Mouse (Mus musculus) monocyte, adult 2 months (primary cell): ENCODE results near the gene Ncoa4.
"Not testable (repeated sequence)": the region's sequence is repeated elsewhere in the genome, so short reads cannot be mapped to it uniquely, and the experiment has no call there.

ENCODE experiments used
- DNase-seq, 2 experiments: peaks; one replicate each; pipeline ENCODE4 v3.0.0; 2022; ENCODE audit warnings: low spot score in 2 of 2, low read depth in 1 of 2

The Ncoa4 gene

DNA sequence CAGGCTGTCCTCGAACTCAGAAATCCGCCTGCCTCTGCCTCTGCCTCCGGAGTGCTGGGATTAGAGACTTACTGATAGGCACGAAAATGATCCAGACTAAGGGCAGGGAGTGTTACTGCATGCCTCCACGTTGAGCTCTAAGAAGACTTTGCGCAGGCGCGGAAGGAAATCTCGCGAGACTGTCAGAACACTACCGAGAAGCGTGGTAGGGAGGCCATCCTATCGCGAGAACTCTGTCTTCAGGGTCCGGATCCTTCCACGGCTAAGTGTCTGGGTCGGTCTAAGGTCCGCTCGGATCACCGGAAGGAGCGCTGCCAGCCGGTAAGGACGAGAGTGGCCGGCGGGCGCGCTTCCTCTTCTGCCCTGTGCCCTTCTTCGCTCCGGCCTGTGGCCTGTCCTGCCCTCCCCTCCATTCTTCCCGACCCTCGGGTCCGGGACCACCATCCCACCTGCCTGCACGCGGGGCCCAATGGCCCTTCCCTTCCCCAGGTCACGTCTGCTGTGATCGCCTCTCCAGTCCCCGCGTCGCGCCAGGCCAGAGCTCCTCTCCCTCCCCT, at the start of gene Ncoa4:
Gene Ncoa4 (plus strand): TSS at position 176 of the 557 bp plus-strand sequence.
- DNase-seq: peak; percentile 94 to 99

DNA sequence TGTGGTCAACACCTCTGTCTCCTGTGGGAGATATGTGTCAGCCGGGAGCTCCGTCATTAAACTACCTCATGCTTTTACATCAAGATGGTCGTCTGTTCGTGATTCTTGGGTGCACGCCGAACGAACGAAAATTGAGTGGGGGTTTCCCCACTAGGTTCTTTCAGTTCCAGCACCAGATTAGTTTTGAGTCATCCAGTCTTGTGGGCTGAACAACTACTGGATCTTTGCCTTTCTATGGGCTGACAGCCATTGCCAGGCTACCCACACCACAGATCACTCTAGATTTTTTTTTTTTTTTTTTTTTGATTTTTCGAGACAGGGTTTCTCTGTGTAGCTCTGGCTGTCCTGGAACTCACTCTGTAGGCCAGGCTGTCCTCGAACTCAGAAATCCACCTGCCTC, 47.5 kb upstream of the Ncoa4 start:
- not testable (repeated sequence) for DNase-seq

DNA sequence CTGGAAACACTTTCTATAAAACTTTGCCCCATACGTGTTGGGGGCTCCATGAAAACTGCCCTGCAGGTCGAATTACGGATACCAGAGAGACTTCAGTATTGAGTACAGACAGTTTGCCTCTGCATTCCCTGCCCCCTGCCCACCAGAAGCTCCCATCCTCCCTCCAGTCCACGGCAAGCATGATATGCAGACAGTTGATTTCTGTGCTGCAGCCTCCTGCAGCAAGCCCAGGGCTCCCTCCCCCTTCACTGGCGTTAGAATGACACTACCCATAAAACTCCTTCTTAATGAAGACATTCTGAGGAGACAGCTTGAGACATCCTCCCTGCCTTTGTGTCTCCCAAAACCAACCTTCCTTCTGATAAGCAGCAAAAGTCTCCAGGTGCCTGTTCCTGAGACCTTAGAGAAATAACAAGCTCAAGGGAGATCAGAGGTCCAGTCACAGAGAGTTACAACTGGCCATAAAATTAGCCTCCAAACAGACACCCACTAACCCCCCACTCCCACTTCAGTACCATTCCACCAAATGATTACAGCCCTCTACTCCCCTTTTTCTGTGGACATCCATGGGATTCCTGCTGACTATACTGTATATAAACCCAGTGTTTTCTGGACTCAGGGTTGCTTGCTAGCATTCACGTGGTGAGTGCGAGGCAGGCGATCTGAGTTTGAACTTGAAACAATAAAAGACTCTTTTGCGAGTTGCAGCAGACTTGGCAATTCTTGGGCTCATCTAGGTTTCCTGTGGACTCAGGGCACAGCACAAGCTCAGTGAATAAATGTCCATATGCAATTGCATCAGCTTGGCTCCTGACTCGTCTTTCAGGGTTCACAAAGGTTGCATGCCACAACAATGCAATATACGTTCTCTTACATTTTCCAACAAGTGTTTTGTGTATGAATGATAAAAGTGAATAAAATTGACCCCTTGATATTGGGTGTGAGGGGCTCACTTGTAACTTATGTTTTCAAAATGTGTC, 38.4 kb upstream of the Ncoa4 start:
- DNase-seq: no peak

DNA sequence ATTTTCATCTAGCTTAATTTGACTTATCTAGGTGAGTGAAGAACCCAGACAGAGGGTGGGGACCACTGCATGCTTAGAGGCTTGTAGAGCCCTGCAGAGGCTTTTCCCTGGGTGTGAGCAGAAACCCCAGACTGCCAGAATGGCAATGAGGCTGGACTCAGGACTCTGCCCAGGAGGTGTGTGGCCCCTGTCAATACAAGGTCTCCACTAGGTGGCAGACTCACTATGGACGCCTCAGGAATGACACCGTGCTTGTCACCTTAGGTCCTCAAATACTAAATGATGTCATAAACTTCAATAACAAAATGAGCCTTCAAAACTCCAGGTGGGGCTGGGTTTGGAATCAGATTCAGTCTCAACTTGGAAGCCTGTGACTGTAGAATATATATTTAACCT, 37.7 kb upstream of the Ncoa4 start:
- DNase-seq: peak in 1 of 2 experiments; percentile 16

DNA sequence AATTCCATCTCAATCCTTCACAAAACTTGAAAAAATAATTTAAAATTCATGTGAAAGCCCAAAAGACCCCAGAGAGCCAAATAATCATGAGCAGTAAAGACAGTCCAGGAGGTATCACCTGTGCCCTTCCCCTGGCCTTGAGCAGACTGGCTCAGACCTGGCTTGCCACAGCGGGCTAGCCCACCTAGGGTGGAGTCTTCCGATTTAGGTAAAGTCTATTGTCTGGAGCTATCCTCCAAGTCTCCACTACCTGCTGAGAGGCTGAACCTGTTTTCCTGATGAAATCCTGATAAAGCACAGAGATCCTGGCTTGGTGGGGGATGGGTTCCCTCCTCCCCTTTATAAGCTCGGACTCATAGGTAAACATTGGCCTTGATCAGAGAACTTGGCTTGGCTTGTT, 35.4 kb upstream of the Ncoa4 start:
- no peak for DNase-seq

DNA sequence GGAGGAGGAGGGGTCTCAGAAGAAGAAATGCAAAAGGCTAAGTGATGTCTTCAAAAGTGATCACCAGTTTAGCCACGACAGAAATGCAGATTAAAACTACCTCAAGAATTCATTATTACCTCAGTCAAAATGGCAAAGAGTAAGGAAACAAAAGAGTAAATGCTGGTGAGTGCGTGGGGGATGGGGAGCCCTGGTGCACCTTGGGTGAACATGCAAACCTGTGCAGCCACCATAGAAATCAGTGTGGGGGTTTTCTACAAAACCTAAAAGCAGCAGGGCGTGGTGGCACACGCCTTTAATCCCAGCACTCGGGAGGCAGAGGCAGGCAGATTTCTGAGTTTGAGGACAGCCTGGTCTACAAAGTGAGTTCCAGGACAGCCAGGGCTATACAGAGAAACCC, 34.4 kb upstream of the Ncoa4 start:
- not testable (repeated sequence) for DNase-seq

DNA sequence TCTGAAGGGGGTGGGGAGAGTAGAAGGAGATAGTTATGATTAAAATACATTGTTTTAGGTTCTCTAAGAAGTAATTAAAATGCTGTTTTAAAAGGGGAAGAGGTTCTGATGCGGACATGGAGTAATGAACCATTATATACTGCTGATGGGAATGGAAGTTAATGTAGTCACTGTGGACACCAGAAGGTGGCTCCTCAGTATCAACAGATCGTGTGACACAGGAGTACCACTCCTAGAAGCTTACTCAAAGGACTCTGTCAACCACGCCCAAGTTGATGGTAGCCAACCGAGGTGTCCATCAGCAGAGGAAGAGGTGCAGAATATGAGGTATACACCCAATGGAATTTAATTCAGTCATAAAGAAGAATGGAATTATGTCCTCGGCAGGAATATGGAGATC, 31.3 kb upstream of the Ncoa4 start:
- DNase-seq: no peak

DNA sequence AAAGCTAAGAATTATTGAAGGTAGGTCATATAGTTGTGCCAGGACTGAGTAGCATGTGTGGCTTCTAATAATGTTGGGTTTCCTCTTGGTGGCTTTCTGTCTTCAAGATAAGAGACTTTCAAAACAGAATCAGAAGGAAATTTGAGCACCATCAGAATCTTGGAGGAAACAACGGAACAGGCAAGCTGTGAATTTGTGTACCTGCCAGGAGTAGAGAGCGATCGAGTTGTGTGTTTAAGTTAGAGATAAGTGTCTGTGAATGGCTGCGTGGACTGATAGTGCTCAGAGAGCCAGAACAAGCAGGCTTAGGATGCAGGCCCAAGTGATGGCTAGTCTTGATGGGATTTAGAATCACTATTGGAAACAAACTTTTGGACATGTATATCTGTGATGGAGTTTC, 27.8 kb upstream of the Ncoa4 start:
- no peak for DNase-seq

DNA sequence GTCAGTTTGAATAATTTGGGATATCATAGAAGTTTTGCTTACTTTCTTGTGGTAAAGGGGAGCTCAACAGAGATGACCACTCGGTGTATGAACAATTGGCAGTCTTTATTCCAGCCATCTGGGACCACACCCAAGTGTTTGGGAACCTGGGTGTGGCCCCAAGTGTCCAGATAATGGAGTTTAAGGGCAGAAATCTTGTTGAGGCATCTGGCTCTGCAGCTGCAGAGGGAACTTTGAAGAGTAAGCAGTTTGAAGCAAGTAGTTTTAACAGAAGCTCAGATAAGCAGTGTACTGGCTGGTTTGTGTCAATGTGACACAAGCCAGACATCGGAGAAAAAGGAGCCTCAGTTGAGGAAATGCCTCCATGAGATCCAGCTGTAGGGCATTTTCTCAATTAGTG, 25.4 kb upstream of the Ncoa4 start:
- no peak for DNase-seq

DNA sequence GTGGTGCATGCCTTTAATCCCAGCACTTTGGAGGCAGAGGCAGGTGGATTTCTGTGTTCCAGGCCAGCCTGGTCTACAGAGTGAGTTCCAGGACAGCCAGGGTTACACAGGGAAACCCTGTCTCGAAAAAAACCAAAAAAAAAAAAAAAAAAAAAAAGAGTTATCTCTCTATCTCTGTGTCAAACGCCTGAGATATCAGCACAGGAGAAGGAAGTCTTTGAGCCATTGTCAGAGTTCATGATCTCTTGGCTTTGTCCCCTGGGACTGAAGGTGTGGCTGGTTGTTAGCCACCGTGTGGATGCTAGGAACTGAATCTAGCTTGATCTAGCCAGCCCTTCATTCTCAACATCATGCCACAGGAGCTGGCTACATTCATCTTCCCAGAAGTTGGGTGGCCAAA, 23.2 kb upstream of the Ncoa4 start:
- DNase-seq: not testable (repeated sequence)

DNA sequence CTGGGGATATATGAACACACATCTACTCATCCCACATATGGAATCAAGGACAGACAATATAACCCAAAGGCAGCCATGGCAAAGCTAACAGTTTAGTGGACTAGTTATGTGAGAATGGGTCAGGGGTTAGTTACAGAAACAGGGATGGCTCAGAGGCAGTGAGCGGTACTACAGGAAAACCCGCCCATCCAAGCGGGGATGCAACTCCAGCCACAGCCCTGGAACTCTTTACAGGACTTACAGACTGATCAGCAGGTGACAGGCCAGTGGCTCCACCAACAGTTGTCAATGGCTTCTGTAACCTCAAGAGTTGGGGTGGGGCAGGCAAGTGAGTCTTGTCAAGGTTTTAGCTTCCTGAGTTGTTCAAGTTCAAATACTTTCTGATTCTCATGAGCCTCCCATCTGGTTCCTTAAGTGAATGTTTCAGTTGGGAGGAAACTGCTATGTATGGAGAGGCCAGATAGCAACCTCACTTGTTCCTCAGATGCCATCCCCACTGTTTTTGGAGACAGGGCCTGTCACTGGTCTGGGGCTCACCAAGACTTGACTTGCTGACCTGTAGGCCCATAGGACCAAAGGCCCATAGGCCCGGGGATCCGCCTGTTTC, 19.2 kb upstream of the Ncoa4 start:
- DNase-seq: no peak

DNA sequence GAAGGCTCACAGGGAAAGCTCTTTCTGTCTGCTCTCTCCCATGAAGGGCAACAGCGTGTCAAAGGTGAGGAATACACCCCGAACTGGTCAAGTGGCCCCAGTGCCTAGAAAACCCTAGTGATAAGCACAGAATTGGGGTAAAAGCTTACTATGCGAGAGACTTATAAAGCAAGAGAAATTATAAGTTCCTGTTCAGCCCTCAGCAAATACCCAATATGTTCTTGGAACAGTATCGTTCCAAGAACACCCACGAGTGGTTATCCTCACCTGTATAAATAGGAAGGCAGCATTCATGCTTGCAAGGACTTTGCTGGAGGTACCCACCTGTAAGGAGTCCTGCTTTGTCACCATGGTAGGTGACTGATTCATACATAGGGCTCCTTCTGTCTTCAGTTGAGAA, 17.9 kb upstream of the Ncoa4 start, which contains the start of gene Msmb:
Gene Msmb (plus strand): TSS at position 301 of the 400 bp plus-strand sequence.
- DNase-seq: no peak

DNA sequence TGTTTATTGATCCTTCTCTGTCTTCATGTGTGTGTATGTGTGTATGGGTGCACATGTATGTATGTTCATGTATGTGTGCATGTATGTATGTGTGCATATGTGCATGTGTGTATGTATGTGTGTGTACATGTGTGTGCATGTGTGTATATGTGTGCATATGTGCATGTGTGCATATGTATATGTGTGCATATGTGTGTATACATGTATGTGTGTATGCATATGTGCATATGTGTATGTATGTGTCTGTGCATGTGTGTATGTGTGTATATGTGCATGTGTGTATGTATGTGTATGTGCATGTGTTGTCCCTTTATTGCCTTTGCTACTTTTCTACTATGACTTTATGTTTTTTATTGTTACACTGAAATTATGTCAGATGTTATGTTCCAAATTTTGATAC, 14.9 kb upstream of the Ncoa4 start:
- no peak for DNase-seq

DNA sequence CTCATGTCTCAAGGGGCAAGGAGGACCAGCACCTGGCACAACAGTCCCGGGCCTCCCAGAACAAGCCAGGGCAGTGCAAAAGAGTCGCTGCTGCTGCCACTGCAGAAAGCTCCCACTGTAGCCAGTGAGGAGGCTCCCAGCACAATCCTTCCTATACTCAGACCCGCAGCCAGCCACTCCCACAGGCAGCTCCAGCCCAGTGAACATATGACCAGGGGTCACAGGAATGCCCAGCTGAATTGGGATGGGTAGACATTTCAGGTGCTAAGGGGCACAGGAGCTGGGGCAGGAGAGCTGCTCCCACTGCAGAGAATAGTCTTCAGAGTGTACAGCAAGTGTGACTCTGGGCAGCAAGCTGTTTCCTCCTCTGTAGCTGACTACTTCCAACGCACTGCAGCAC, 14.3 kb upstream of the Ncoa4 start:
- DNase-seq: no peak

DNA sequence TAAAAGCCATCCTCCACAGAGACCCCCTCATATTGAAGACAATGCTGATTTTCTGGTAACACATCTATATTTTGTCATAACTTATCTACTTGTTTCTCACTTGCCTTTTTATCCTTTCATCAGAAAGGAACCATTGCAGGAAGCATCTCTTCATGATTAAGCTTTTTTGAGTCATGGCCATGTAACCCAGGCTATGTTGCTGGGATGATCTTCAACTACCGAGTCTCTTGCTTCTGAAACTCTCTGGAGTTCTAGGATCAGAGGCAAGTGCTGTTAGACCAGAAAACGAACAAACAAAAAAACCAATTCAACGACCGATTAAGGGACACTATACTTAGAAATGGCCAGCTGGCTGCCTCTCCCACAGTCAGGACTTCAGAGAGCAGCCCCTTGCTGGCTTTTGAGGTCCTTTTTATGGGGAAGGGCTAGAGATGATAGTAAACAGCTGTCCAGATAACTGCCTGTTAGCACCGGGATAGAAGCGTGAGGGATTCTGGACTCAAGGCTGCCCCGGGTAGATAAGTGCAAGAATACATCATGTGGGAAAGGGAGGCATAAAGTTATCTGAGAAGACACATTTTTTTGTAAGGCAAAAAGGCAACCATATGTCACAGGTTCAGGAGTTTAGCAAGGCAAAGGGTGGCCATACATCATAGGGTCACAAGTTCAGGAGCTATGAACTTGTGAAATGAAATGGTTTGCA, 13.7 kb upstream of the Ncoa4 start:
- no peak for DNase-seq

DNA sequence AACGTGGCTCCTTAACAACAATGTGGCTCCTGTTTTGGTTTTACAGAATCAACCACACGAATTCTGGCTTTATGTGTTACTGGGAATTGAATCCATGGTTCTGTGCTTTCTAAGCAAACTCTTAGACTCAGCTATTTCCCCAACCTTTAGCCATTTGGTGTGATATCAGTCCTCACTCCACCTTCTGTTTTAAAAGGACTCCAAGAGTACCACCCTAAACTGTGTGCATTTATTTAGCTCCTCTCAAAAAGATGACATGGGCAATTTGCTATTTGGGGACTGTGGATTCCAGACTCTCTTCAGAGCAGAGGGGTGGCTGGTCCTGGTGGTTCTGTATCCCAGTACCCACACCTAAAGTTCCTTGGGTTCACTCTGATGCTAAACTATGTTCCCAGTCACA, 13.1 kb upstream of the Ncoa4 start:
- no peak for DNase-seq

DNA sequence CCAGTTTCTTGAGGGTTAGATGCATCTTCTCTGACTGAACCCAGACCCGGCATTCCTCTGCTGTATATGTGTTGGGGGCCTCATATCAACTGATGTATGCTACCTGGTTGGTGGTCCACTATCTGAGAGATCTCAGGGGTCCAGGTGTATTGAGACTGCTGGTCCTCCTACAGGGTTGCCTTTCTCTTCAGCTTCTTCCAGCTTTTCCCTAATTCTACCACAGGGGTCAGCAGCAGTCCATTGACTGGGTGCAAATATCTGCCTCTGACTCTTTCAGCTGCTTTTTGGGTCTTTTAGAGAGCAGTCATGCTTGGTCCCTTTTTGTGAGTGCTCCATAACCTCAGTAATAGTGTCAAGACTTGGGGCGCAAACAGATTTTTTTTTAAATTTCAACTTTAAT, 8.8 kb upstream of the Ncoa4 start:
- DNase-seq: no peak

DNA sequence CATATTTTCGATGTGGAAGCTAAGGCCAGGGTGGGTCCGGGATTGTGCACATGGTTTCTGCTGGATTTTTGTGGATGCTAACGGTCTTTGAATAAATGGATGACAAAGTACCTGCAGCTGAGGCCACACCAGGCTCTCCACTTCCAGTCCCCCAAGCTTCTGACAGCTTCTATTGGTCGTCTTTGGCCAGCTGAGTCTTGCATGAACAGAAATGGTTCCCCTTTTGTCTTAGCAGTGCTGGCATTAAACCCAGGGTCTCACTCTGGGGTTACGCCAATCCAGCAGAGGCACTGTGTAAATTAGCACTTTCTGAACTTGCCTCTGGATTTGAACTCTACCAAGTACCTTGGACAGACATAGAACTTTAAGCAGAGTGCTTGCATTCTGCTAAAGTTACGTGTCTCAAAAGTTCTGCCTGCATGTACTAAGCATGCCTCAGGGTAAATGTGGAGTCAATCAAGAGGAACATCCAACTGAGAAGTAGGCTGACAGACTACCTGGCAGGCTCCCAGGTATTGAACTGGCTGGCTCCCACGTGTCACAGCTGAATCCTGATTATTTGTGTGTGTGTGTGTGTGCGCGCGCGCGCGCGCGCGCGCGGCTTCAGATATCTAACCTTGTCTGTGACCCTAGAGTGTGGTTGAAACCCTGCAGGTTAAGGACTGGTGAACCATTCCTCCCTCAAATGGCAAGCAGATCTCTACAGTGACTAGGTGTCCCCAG, 7.3 kb upstream of the Ncoa4 start:
- DNase-seq: no peak

DNA sequence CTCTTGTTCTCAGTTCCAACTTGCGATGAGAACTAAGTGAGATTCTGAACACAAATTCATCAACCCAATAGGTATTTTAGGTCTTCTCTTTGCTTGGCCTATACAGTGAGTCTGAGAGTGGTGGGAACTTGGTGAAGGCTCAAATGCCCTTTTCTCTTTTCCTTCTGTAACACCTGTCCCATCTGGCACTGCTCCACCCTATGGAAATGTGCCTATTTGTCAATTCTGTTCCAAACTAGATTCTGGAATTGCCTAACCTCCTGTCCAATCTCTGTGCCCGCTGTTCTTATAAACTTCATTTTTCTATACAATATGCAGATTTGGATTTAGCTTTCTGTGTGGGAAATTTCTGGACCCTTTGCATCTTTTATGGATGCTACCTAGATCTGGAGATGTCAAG, 6.5 kb upstream of the Ncoa4 start:
- no peak for DNase-seq

DNA sequence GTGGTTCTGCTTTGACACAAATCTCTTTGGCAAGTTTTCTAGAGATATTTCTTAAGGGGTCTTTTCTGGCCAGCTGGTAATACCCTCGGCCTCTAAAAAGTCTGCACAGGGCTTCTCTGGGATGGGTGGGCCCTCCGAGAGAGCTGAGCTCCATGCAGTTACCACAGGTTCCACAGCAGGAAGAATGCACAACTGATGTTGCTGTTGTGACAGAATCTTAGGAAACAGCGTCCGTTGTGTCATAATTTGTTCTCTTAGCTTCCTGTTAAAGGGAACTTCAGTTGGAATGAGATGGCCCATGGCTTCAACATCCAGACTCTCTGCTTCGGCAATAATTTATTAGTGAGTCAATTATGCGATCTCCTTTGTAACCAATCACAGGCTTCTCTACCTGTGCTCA, 4.9 kb upstream of the Ncoa4 start:
- DNase-seq: no peak

DNA sequence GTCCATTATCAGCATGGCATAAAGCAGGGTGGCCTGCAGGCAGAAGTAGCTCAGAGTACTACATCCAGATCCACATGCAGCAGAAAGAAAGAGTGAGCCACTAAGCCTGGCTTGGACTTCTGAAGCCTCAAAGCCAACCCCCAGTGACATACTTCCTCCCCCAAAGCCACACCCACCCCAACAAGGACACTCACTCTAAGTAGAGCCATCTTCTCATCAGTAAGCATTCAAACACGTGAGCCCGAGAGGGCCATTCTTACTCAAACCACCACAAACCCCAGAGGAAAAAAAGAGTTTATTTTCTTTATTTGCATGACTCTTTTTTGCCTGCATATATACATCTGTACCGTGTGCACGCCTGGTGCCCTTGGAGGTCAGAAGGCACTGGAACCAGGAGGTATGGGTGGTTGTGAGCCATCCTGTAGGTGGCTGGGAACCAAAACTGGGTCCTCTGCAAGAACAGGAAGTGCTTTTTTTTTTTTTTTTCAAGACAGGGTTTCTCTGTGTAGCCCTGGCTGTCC, 455 bp upstream of the Ncoa4 start:
- peak in 1 of 2 experiments; percentile 20 for DNase-seq
